Mouse (Mus musculus): Measurements from ENCODE around the gene Gcfc2.

Gene Gcfc2

GRCm38 (mm10) chr6:81979286-81979685 is 55.8 kb downstream of the Gcfc2 start:
- no peak for DNase-seq

GRCm38 (mm10) chr6:81986171-81986570 is 62.7 kb downstream of the Gcfc2 start:
- no peak for DNase-seq

- DNase-seq = no peak
Observed at GRCm38 (mm10) chr6:81986599-81986998, 63.1 kb downstream of the Gcfc2 start.

GRCm38 (mm10) chr6:81987010-81987409 is 63.5 kb downstream of the Gcfc2 start:
- peak; percentile 89 for DNase-seq

GRCm38 (mm10) chr6:81987580-81987979 is 64.1 kb downstream of the Gcfc2 start:
- DNase-seq = no peak

GRCm38 (mm10) chr6:81988341-81988740 is 64.9 kb downstream of the Gcfc2 start:
- no peak for DNase-seq

- peak; percentile 13 for DNase-seq
Observed at GRCm38 (mm10) chr6:81990049-81990810, 66.8 kb downstream of the Gcfc2 start.

Measured in embryo, embryonic 11 days (tissue).